Mouse (Mus musculus) neural tube, embryonic 15.5 days (tissue): Measurements from ENCODE around the gene Lrmda. TPM values are rescaled to one million over a fixed set of nuclear protein-coding genes. Genes with fewer than 3 reads are reported as not detected.

Source experiments
- ATAC-seq: fragments of 200-750 bp; cut with Nextera tagmentation; 2 replicates; pipeline ENCODE4 v1.8.0; 2017; ENCODE audit warnings: mild to moderate bottlenecking, moderate TSS enrichment, moderate library complexity; ENCODE audit not compliant: low FRiP score
- H3K27ac ChIP-seq: fragments of 300-500 bp; sonication (generic); replicated peaks from 2 replicates; pipeline ENCODE4 v1.5.1; 2015; ENCODE audit warnings: mild to moderate bottlenecking, inconsistent platforms
- H3K27me3 ChIP-seq: fragments of 300-500 bp; sonication (generic); replicated peaks from 2 replicates; pipeline ENCODE4 v1.6.1; 2015; ENCODE audit warnings: inconsistent platforms
- H3K36me3 ChIP-seq: fragments of 300-500 bp; sonication (generic); 2 replicates; pipeline ENCODE4 v1.6.1; 2015; ENCODE audit warnings: inconsistent platforms
- H3K4me1 ChIP-seq: fragments of 300-500 bp; sonication (generic); 2 replicates; pipeline ENCODE4 v1.6.1; 2015; ENCODE audit warnings: inconsistent platforms
- H3K4me2 ChIP-seq: fragments of 300-500 bp; sonication (generic); 2 replicates; pipeline ENCODE4 v1.6.1; 2015; ENCODE audit warnings: inconsistent platforms, mild to moderate bottlenecking, moderate library complexity
- H3K4me3 ChIP-seq: fragments of 300-500 bp; sonication (generic); replicated peaks from 2 replicates; pipeline ENCODE4 v1.5.1; 2015; ENCODE audit warnings: mild to moderate bottlenecking, inconsistent platforms
- H3K9ac ChIP-seq: fragments of 300-500 bp; sonication (generic); replicated peaks from 2 replicates; pipeline ENCODE4 v1.6.1; 2015; ENCODE audit warnings: mild to moderate bottlenecking, inconsistent platforms
- H3K9me3 ChIP-seq: fragments of 300-500 bp; sonication (generic); replicated peaks from 2 replicates; pipeline ENCODE4 v1.6.1; 2016; ENCODE audit warnings: inconsistent platforms
- WGBS: fragments of 180-500 bp; shearing (Covaris S2); methylation state at CpG from one replicate; pipeline ENCODE4 v1.1.7; 2015; ENCODE audit warnings: mixed read lengths; 5-methylcytosine and 5-hydroxymethylcytosine counted together
- polyA plus RNA-seq: library from polyadenylated mRNA; unstranded; fragments of >200 nt; fragmentation: Nextera tagmentation; extraction: Ambion mirVana; gene quantifications from 2 replicates; pipeline ENCODE4 v1.2.1, GENCODE M21; 2015

Lrmda gene
- polyA plus RNA-seq, 1 experiment from 2014 or later = 0.68 TPM

- Histone ChIP-seq H3K4me1 (peaks cover 21% of the 10 kb centered on the region; the same call in 1 of the 2 replicates), H3K36me3 (no peaks in the 10 kb centered on the region), H3K4me3 (no peak overlapping the region), H3K9me3 (no peaks in the 10 kb centered on the region), H3K9ac (no peak overlapping the region), H3K27me3 (peaks cover 2% of the 10 kb centered on the region; the same call in 1 of the 2 replicates), H3K27ac (no peak overlapping the region), H3K4me2 (no peak overlapping the region)
- peak; percentile 63 for ATAC-seq
- WGBS = 29% methylated on average over 7 of the region's 7 CpGs
Observed at GRCm38 (mm10) chr14:22281630-22282029, 262.1 kb downstream of the Lrmda start.

GRCm38 (mm10) chr14:22282847-22283246 is 263.3 kb downstream of the Lrmda start:
- Histone ChIP-seq H3K4me1 (peaks cover 21% of the 10 kb centered on the region; the same call in 1 of the 2 replicates), H3K36me3 (no peaks in the 10 kb centered on the region), H3K27me3 (peaks cover 2% of the 10 kb centered on the region; the same call in 1 of the 2 replicates), H3K9me3 (no peaks in the 10 kb centered on the region), H3K4me2 (no peak overlapping the region), H3K27ac (no peak overlapping the region), H3K4me3 (no peak overlapping the region), H3K9ac (no peak overlapping the region)
- WGBS = 48% methylated on average over 6 of the region's 6 CpGs
- no peak for ATAC-seq

GRCm38 (mm10) chr14:22283722-22284121 is 264.2 kb downstream of the Lrmda start:
- peaks cover 21% of the 10 kb centered on the region; the same call in 1 of the 2 replicates for H3K4me1 ChIP-seq
- H3K9me3 ChIP-seq = no peaks in the 10 kb centered on the region
- ATAC-seq = no peak
- H3K27ac ChIP-seq = no peak overlapping the region
- H3K36me3 ChIP-seq = no peaks in the 10 kb centered on the region
- WGBS = 81% methylated on average over 2 of the region's 2 CpGs
- H3K27me3 ChIP-seq = peaks cover 2% of the 10 kb centered on the region; the same call in 1 of the 2 replicates
- no peak overlapping the region for H3K4me3 ChIP-seq
- no peak overlapping the region for H3K4me2 ChIP-seq
- no peak overlapping the region for H3K9ac ChIP-seq

GRCm38 (mm10) chr14:22284823-22285517 is 265.5 kb downstream of the Lrmda start:
- Histone ChIP-seq H3K27ac (no peak overlapping the region), H3K36me3 (no peaks in the 10 kb centered on the region), H3K9ac (no peak overlapping the region), H3K4me2 (no peak overlapping the region), H3K9me3 (no peaks in the 10 kb centered on the region), H3K4me1 (peaks cover 21% of the 10 kb centered on the region; the same call in 1 of the 2 replicates), H3K27me3 (0 out of 2 replicates have a peak, but pooled peaks cover 4% of the 10 kb centered on the region), H3K4me3 (no peak overlapping the region)
- WGBS = 49% methylated on average over 15 of the region's 15 CpGs
- ATAC-seq = no peak

- no peaks in the 10 kb centered on the region for H3K36me3 ChIP-seq
- ATAC-seq = no peak
- H3K4me1 ChIP-seq = peaks cover 19% of the 10 kb centered on the region; the same call in 1 of the 2 replicates
- no peak overlapping the region for H3K4me3 ChIP-seq
- H3K4me2 ChIP-seq = no peak overlapping the region
- no peak overlapping the region for H3K27ac ChIP-seq
- H3K27me3 ChIP-seq = 0 out of 2 replicates have a peak, but pooled peaks cover 4% of the 10 kb centered on the region
- WGBS = 66% methylated on average over 4 of the region's 4 CpGs
- no peak overlapping the region for H3K9ac ChIP-seq
- H3K9me3 ChIP-seq = no peaks in the 10 kb centered on the region
Observed at GRCm38 (mm10) chr14:22285826-22286225, 266.3 kb downstream of the Lrmda start.

GRCm38 (mm10) chr14:22288179-22288578 is 268.7 kb downstream of the Lrmda start:
- ATAC-seq = no peak
- no peak overlapping the region for H3K4me3 ChIP-seq
- H3K9me3 ChIP-seq = no peaks in the 10 kb centered on the region
- H3K4me2 ChIP-seq = no peak overlapping the region
- 0 out of 2 replicates have a peak, but pooled peaks cover 4% of the 10 kb centered on the region for H3K27me3 ChIP-seq
- H3K4me1 ChIP-seq = peaks cover 10% of the 10 kb centered on the region; the same call in 1 of the 2 replicates
- 74% methylated on average over 10 of the region's 10 CpGs for WGBS
- no peaks in the 10 kb centered on the region for H3K36me3 ChIP-seq
- H3K9ac ChIP-seq = no peak overlapping the region
- no peak overlapping the region for H3K27ac ChIP-seq

- Histone ChIP-seq H3K4me2 (no peak overlapping the region), H3K27me3 (peaks cover 4% of the 10 kb centered on the region; the same call in 1 of the 2 replicates)
Observed at GRCm38 (mm10) chr14:22289380-22289922, 269.9 kb downstream of the Lrmda start.

GRCm38 (mm10) chr14:22294371-22294770 is 274.9 kb downstream of the Lrmda start:
- Histone ChIP-seq H3K4me3 (no peak overlapping the region), H3K9me3 (no peaks in the 10 kb centered on the region), H3K27ac (no peak overlapping the region), H3K9ac (no peak overlapping the region), H3K36me3 (no peaks in the 10 kb centered on the region), H3K4me1 (no peaks in the 10 kb centered on the region), H3K27me3 (peaks cover under 1% of the 10 kb centered on the region; the same call in 1 of the 2 replicates), H3K4me2 (no peak overlapping the region)
- ATAC-seq = no peak
- 94% methylated on average over 4 of the region's 4 CpGs for WGBS

More at GRCm38 (mm10) chr14:22289380-22289922, 269.9 kb downstream of the Lrmda start:
- H3K9ac ChIP-seq = no peak overlapping the region
- no peak for ATAC-seq
- H3K4me1 ChIP-seq = peaks cover 8% of the 10 kb centered on the region; the same call in 1 of the 2 replicates
- no peaks in the 10 kb centered on the region for H3K36me3 ChIP-seq
- WGBS = 71% methylated on average over 15 of the region's 15 CpGs
- no peak overlapping the region for H3K4me3 ChIP-seq
- H3K9me3 ChIP-seq = no peaks in the 10 kb centered on the region
- no peak overlapping the region for H3K27ac ChIP-seq

- no peak overlapping the region for H3K27ac ChIP-seq
- no peaks in the 10 kb centered on the region for H3K9me3 ChIP-seq
- WGBS = 43% methylated on average over 3 of the region's 3 CpGs
- no peak for ATAC-seq
- H3K4me3 ChIP-seq = no peak overlapping the region
- H3K27me3 ChIP-seq = no peaks in the 10 kb centered on the region; the same call in 1 of the 2 replicates
- H3K4me1 ChIP-seq = no peaks in the 10 kb centered on the region
- H3K9ac ChIP-seq = no peak overlapping the region
- no peak overlapping the region for H3K4me2 ChIP-seq
- H3K36me3 ChIP-seq = no peaks in the 10 kb centered on the region
Observed at GRCm38 (mm10) chr14:22296655-22297239, 277.2 kb downstream of the Lrmda start.

GRCm38 (mm10) chr14:22306759-22307158 is 287.2 kb downstream of the Lrmda start:
- ATAC-seq = no peak
- WGBS = 52% methylated on average over 5 of the region's 5 CpGs
- Histone ChIP-seq H3K27me3 (no peaks in the 10 kb centered on the region), H3K27ac (peak overlapping the region; percentile 13), H3K36me3 (no peaks in the 10 kb centered on the region), H3K9ac (no peak overlapping the region), H3K9me3 (no peaks in the 10 kb centered on the region), H3K4me1 (peaks cover 17% of the 10 kb centered on the region), H3K4me3 (no peak overlapping the region), H3K4me2 (no peak overlapping the region)

GRCm38 (mm10) chr14:22308059-22308458 is 288.5 kb downstream of the Lrmda start:
- H3K9ac ChIP-seq = no peak overlapping the region
- H3K4me2 ChIP-seq = no peak overlapping the region
- H3K9me3 ChIP-seq = no peaks in the 10 kb centered on the region
- H3K27ac ChIP-seq = no peak overlapping the region
- H3K4me1 ChIP-seq = peaks cover 17% of the 10 kb centered on the region
- H3K4me3 ChIP-seq = no peak overlapping the region
- ATAC-seq = no peak
- no peaks in the 10 kb centered on the region for H3K27me3 ChIP-seq
- H3K36me3 ChIP-seq = no peaks in the 10 kb centered on the region
- 30% methylated on average over 6 of the region's 6 CpGs for WGBS
